Mouse (Mus musculus) MEL (cell line): Measurements from ENCODE around the gene Ankrd50. TPM values are rescaled to one million over a fixed set of nuclear protein-coding genes. Genes with fewer than 3 reads are reported as not detected.

Source experiments
- DNase-seq: peaks from one replicate; pipeline ENCODE4 v3.0.0; 2011; ENCODE audit warnings: low read depth, low spot score
- H3K27ac ChIP-seq: 2 replicates; pipeline ENCODE4 v1.5.1; 2012; ENCODE audit warnings: low read depth, mild to moderate bottlenecking, control low read depth, low read length, moderate library complexity; ENCODE audit not compliant: control insufficient read depth
- H3K27me3 ChIP-seq, 2 experiments: fragments of 150-350 bp in 1 of 2; sonication (generic) in 1 of 2; 2 replicates each; pipeline ENCODE4 v1.6.1; 2012; ENCODE audit warnings: low read length in 2 of 2, mild to moderate bottlenecking in 2 of 2, improper control_type of control experiment in 1 of 2, moderate library complexity in 1 of 2; ENCODE audit not compliant: insufficient read depth in 2 of 2, control insufficient read depth in 1 of 2
- H3K36me3 ChIP-seq, 2 experiments: 2 replicates each; pipeline ENCODE4 v1.6.1; 2012 to 2014; ENCODE audit warnings: low read length in 2 of 2, improper control_type of control experiment in 1 of 2, inconsistent platforms in 1 of 2, mild to moderate bottlenecking in 1 of 2; ENCODE audit not compliant: insufficient read depth in 2 of 2, control insufficient read depth in 1 of 2
- H3K4me1 ChIP-seq, 2 experiments: fragments of 150-350 bp in 1 of 2; sonication (generic) in 1 of 2; 2 replicates each; pipeline ENCODE4 v1.6.1; 2012; ENCODE audit warnings: low read length in 2 of 2, improper control_type of control experiment in 1 of 2, mild to moderate bottlenecking in 1 of 2; ENCODE audit not compliant: insufficient read depth in 2 of 2, control insufficient read depth in 1 of 2
- H3K4me3 ChIP-seq, 2 experiments: fragments of 150-350 bp in 1 of 2; sonication (generic) in 1 of 2; 2 replicates each; pipeline ENCODE4 v1.5.1; 2012; ENCODE audit warnings: low read depth in 2 of 2, low read length in 2 of 2, mild to moderate bottlenecking in 2 of 2, moderate library complexity in 2 of 2, control low read depth in 1 of 2, improper control_type of control experiment in 1 of 2; ENCODE audit not compliant: control insufficient read depth in 1 of 2, insufficient read depth in 1 of 2
- H3K79me2 ChIP-seq: 2 replicates; pipeline ENCODE4 v1.6.1; 2012; ENCODE audit warnings: mild to moderate bottlenecking, low read length, moderate library complexity; ENCODE audit not compliant: control insufficient read depth, poor library complexity, insufficient read depth
- H3K9ac ChIP-seq: 2 replicates; pipeline ENCODE4 v1.6.1; 2012; ENCODE audit warnings: low read depth, mild to moderate bottlenecking, control low read depth, low read length, moderate library complexity; ENCODE audit not compliant: control insufficient read depth, poor library complexity, severe bottlenecking
- H3K9me3 ChIP-seq: fragments of 150-350 bp; sonication (generic); replicated peaks from 2 replicates; pipeline ENCODE4 v1.6.1; 2012; ENCODE audit warnings: mild to moderate bottlenecking, low read length, improper control_type of control experiment, moderate library complexity; ENCODE audit not compliant: insufficient read depth
- CTCF ChIP-seq, 3 experiments: IDR thresholded peaks in 2 of 3; conservative IDR thresholded peaks in 1 of 3; 2 replicates each; pipeline ENCODE4 v1.5.1; 2011 to 2012; ENCODE audit warnings: low read length in 3 of 3, low read depth in 2 of 3, mild to moderate bottlenecking in 2 of 3, improper control_type of control experiment in 1 of 3, inconsistent platforms in 1 of 3, mixed read lengths in 1 of 3, moderate library complexity in 1 of 3; ENCODE audit not compliant: control insufficient read depth in 1 of 3, insufficient read depth in 1 of 3, poor library complexity in 1 of 3, severe bottlenecking in 1 of 3
- E2F4 ChIP-seq: IDR thresholded peaks from 2 replicates; pipeline ENCODE4 v1.6.1; 2011; ENCODE audit warnings: low read depth, low read length, improper control_type of control experiment, borderline replicate concordance
- EP300 ChIP-seq, 2 experiments: IDR thresholded peaks; 2 replicates each; pipeline ENCODE4 v1.6.1; 2011; ENCODE audit warnings: improper control_type of control experiment in 2 of 2, low read length in 2 of 2, low read depth in 1 of 2, mild to moderate bottlenecking in 1 of 2
- ETS1 ChIP-seq: IDR thresholded peaks from 2 replicates; pipeline ENCODE4 v1.6.1; 2012; ENCODE audit warnings: low read depth, mild to moderate bottlenecking, inconsistent platforms, low read length, improper control_type of control experiment, moderate library complexity
- GATA1 ChIP-seq: IDR thresholded peaks from 2 replicates; pipeline ENCODE4 v1.6.1; 2011; ENCODE audit warnings: low read depth, low read length, improper control_type of control experiment
- HCFC1 ChIP-seq: IDR thresholded peaks from 2 replicates; pipeline ENCODE4 v1.6.1; 2012; ENCODE audit warnings: low read depth, mild to moderate bottlenecking, inconsistent platforms, low read length, improper control_type of control experiment, moderate library complexity
- JUND ChIP-seq: IDR thresholded peaks from 2 replicates; pipeline ENCODE4 v1.6.1; 2011; ENCODE audit warnings: low read depth, mild to moderate bottlenecking, improper control_type of control experiment, low read length
- KAT2A ChIP-seq: conservative IDR thresholded peaks from 2 replicates; pipeline ENCODE4 v1.6.1; 2012; ENCODE audit warnings: low read depth, low read length, improper control_type of control experiment, inconsistent platforms
- MAX ChIP-seq: IDR thresholded peaks from 2 replicates; pipeline ENCODE4 v1.6.1; 2011; ENCODE audit warnings: low read length, improper control_type of control experiment
- MAZ ChIP-seq: IDR thresholded peaks from 2 replicates; pipeline ENCODE4 v1.6.1; 2012; ENCODE audit warnings: low read depth, mild to moderate bottlenecking, inconsistent platforms, low read length, improper control_type of control experiment
- MXI1 ChIP-seq: IDR thresholded peaks from 2 replicates; pipeline ENCODE4 v1.6.1; 2011; ENCODE audit warnings: mild to moderate bottlenecking, low read depth, low read length, improper control_type of control experiment
- NELFE ChIP-seq: IDR thresholded peaks from 2 replicates; pipeline ENCODE4 v1.6.1; 2011; ENCODE audit warnings: low read depth, low read length, improper control_type of control experiment
- NRF1 ChIP-seq: IDR thresholded peaks from 2 replicates; pipeline ENCODE4 v1.6.1; 2014; ENCODE audit warnings: low read depth, mild to moderate bottlenecking, inconsistent platforms, low read length, improper control_type of control experiment, moderate library complexity; ENCODE audit not compliant: poor library complexity, insufficient read depth, severe bottlenecking
- POLR2A ChIP-seq, 2 experiments: IDR thresholded peaks; 2 replicates each; pipeline ENCODE4 v1.6.1; 2011 to 2012; ENCODE audit warnings: low read length in 2 of 2, mild to moderate bottlenecking in 2 of 2, control low read depth in 1 of 2, improper control_type of control experiment in 1 of 2, low read depth in 1 of 2, moderate library complexity in 1 of 2; ENCODE audit not compliant: control insufficient read depth in 1 of 2, insufficient read depth in 1 of 2, poor library complexity in 1 of 2
- RAD21 ChIP-seq: IDR thresholded peaks from 2 replicates; pipeline ENCODE4 v1.6.1; 2011; ENCODE audit warnings: mild to moderate bottlenecking, low read depth, low read length, improper control_type of control experiment
- RCOR1 ChIP-seq: IDR thresholded peaks from 2 replicates; pipeline ENCODE4 v1.6.1; 2012; ENCODE audit warnings: low read depth, mild to moderate bottlenecking, inconsistent platforms, low read length, improper control_type of control experiment
- TAL1 ChIP-seq: IDR thresholded peaks from 2 replicates; pipeline ENCODE4 v1.6.1; 2012; ENCODE audit warnings: mild to moderate bottlenecking, inconsistent platforms, low read length, moderate library complexity, mixed read lengths
- TCF12 ChIP-seq: IDR thresholded peaks from 2 replicates; pipeline ENCODE4 v1.6.1; 2014; ENCODE audit warnings: low read depth, mild to moderate bottlenecking, inconsistent platforms, low read length, improper control_type of control experiment, moderate library complexity
- UBTF ChIP-seq: IDR thresholded peaks from 2 replicates; pipeline ENCODE4 v1.6.1; 2012; ENCODE audit warnings: low read depth, mild to moderate bottlenecking, inconsistent platforms, low read length, improper control_type of control experiment, moderate library complexity, borderline replicate concordance; ENCODE audit not compliant: insufficient read depth
- ZMIZ1 ChIP-seq: IDR thresholded peaks from 2 replicates; pipeline ENCODE4 v1.6.1; 2012; ENCODE audit warnings: low read depth, mild to moderate bottlenecking, inconsistent platforms, low read length, improper control_type of control experiment, moderate library complexity
- polyA plus RNA-seq, 2 experiments: library from polyadenylated mRNA; stranded (reverse) in 1 of 2; unstranded in 1 of 2; fragments of >175 nt in 1 of 2; fragments of >200 nt in 1 of 2; gene quantifications; 2 replicates each; pipeline versions ENCODE4 v1.2.1 to v1.2.4; 2012; ENCODE audit warnings: low replicate concordance in 2 of 2, low read depth in 1 of 2; ENCODE audit not compliant: insufficient read length in 2 of 2, insufficient read depth in 1 of 2, missing spikeins in 1 of 2
- total RNA-seq: library from RNA; depleted of rRNA; stranded (reverse); fragments of 300-350 nt; gene quantifications from 2 replicates; pipeline ENCODE4 v1.2.3, GENCODE M21; 2012; rRNA removed

Gene Ankrd50
- total RNA-seq = 3.3 and 4.4 TPM in 2 replicates
- 1 to 10 TPM in 1 of 2 experiments, not detected in 1; 7.8 TPM for polyA plus RNA-seq

DNA sequence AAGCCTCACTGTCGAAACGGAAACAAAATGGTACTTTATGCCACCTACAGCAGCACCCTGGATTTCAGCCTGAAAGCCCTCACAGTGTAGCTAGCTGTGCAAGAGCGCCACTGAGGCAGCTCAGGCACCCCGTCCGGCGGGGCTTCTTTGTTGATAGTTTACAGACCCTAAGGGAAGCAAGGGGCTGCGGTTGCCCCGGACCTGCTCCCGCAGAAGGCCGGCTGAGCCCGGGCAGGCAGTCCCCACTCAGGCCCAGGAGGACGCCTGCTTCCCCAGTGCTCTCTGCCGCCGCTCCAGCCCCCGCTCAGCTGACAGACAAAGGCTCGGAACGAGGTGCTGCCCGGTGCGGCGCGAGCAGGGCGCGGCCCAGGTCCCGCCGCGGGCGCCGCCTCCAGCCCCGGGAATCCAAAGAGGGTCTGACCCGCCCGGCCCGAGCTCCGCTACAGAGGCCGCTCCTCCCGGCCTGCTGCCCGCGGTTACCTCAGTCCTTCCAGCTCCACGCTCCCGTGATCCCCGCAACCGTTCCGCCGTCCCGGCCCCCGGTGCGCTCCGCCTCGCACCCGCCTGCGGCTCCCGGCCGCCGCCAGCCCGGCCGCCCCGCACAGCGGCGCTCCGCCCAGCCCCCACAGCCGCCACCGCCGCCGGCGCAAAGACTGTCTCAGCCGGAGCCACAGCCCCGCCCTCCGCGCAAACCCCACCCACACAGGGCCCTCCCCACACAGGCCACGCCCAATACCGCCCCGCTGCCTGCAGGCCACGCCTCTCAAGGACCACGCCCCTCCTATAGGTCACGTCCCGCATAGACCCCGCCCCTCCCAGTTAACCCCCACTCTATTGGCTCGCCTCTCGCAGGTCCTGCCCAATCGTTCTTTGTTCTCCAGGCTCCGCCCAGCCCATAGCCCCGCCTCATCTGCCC, at the start of gene Ankrd50:
TSS of gene Ankrd50 (minus strand) at position 654 of the 916 bp plus-strand sequence.
- Histone ChIP-seq H3K4me1 (peaks cover 0 to 6% of the 10 kb centered on the region in 2 experiments; a peak in 1 of 4 replicates), H3K4me3 (peak within 1 kb of the TSS; percentile 68 to 93), H3K27me3 (no peaks in the 10 kb centered on the region), H3K27ac (no peak within 1 kb of the TSS), H3K9ac (peak within 1 kb of the TSS; percentile 59), H3K79me2 (no peaks in the 10 kb centered on the region; the same call in 1 of the 2 replicates), H3K36me3 (peaks cover 0 to 2% of the 10 kb centered on the region in 2 experiments; a peak in 1 of 4 replicates), H3K9me3 (no peaks in the 10 kb centered on the region)
- TF ChIP-seq MXI1 (peak; percentile 52; the same call in 1 of the 2 replicates), JUND (no peak), MAX (0 out of 2 replicates have a peak, but pooled peaks have one; percentile 19), TAL1 (no peak), UBTF (peak; percentile 85; the same call in 1 of the 2 replicates), NELFE (peak; percentile 48; the same call in 1 of the 2 replicates), NRF1 (0 out of 2 replicates have a peak, but pooled peaks have one; percentile 16), POLR2A (IDR thresholded peaks at IDR 0.05; ENCODE audit: control insufficient read depth in 1 of 2, insufficient read depth in 1 of 2, low read depth in 1 of 2, low read length in 2 of 2, poor library complexity in 1 of 2) (peak; percentile 46 to 58; a peak in 2 of 4 replicates), RAD21 (no peak), EP300 (IDR thresholded peaks at IDR 0.05; ENCODE audit: low read depth in 1 of 2, low read length in 2 of 2) (no peak), ZMIZ1 (no peak), ETS1 (no peak), MAZ (peak; percentile 65; the same call in 1 of the 2 replicates), CTCF (IDR thresholded peaks at IDR 0.05 in 2 of 3, conservative IDR thresholded peaks at IDR 0.05 in 1 of 3; ENCODE audit: control insufficient read depth in 1 of 3, insufficient read depth in 1 of 3, low read depth in 2 of 3, low read length in 3 of 3, poor library complexity in 1 of 3, severe bottlenecking in 1 of 3) (no peak), TCF12 (0 out of 2 replicates have a peak, but pooled peaks have one; percentile 15), KAT2A (no peak)
- DNase-seq = peak; percentile 97

DNA sequence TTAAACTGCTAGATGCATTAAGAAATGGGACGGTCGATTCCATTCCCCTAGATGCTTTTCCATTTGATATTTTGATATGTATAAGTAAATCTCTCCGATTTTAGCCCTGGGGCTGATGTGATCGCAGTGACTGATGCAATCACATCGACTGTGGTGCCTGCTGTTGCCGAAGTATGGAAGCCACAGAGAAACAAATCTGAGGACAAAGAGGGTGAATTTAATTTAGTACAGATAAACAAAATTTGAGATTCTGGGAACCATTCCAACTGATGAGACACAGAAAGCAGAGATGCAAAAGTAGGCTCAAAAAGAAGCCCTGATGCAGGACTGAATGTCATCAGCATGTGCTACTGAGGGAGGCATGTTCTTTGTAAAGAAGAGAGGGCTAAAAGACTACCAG, 49.6 kb upstream of the Ankrd50 start:
- Histone ChIP-seq H3K4me3 (no peak overlapping the region), H3K4me1 (no peaks in the 10 kb centered on the region)
- TF ChIP-seq RCOR1 (no peak), GATA1 (no peak), HCFC1 (no peak), E2F4 (no peak)
- TF ChIP-seq, all 39 proteins: peak for 0
- no peak for DNase-seq
- Histone ChIP-seq H3K79me2 (no peaks in the 10 kb centered on the region), H3K9ac (no peak overlapping the region), H3K27ac (no peak overlapping the region), H3K9me3 (no peaks in the 10 kb centered on the region), H3K27me3 (no peaks in the 10 kb centered on the region), H3K36me3 (no peaks in the 10 kb centered on the region)
